Mouse (Mus musculus) megakaryocyte, adult 5-6 weeks (primary cell): ENCODE measurements around the gene Gm38431. TPM values are rescaled to one million over a fixed set of nuclear protein-coding genes. Genes with fewer than 3 reads are reported as not detected.
"Not testable (repeated sequence)": the region's sequence is repeated elsewhere in the genome, so short reads cannot be mapped to it uniquely, and the experiment has no call there.

ENCODE experiments used
- ATAC-seq: 2 replicates; pipeline ENCODE4 v1.8.0; 2016; ENCODE audit warnings: mild to moderate bottlenecking, inconsistent platforms; ENCODE audit not compliant: poor library complexity, severe bottlenecking
- total RNA-seq, 2 experiments: library from RNA; stranded (forward) in 1 of 2; stranded (reverse) in 1 of 2; fragments of 153-499, 151-499 nt in 1 of 2; fragments of 221-1000, 200-1000 nt in 1 of 2; gene quantifications; 2 replicates each; pipeline versions ENCODE4 v1.2.3 to v1.2.4; 2015 to 2017

The Gm38431 gene
- total RNA-seq, 2 experiments from 2014 or later, result 5.1 to 44.9 TPM

DNA sequence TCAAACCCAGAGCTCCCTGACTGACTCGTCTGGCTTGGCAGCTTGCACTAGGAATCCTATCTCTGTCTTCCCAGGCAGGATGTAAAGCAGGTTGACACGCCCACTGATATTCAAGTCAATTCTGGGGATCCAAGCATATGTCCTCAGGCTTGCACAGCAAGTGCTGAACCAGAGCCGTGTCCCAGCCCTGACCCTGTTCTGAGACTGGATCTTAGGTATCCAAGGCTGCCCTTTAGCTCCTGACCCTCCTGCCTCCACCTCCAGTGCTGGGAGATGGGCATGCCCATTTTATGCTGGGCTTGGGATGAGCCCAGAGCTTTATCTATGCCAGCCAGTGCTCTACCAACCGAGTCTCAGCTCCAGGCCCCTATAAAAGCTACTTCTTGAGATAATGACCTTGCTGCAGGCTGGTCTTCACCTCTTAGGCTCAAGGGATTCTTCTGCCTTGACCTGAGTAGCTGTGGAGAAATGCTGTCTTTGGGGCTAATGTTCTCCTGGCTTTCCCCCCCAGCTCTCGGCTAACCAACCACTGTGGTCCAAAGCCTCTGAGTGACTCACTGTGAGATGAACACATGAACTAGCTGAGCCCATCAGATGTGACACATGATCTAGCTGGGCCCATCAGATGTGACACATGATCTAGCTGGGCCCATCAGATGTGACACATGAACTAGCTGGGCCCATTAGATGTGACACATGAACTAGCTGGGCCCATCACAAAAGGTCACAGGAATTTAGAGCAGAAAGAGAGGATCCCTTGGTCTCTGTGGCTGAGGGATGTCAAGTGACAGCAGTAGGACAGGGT, 14.2 kb upstream of the Gm38431 start:
- no peak for ATAC-seq

DNA sequence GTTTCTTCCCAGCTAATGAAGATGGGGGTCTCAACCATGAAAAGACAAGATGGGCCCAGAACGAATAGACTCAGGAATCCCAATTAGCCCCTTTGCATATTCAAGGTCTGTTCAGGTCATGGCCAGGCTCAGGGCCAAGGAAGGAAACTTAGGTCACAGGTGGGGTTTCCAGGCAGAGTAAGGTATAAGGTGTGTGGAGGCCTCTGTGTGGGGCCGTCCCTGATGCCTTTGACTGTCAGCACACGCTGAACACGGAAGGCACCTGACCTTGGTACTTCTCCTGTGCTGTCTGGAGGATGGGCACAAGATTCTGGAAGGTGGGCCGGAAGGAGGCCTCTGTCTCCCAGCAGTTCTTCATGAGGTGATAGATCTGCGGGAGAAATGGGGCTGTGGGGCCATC, 13.0 kb upstream of the Gm38431 start:
- ATAC-seq, result no peak

DNA sequence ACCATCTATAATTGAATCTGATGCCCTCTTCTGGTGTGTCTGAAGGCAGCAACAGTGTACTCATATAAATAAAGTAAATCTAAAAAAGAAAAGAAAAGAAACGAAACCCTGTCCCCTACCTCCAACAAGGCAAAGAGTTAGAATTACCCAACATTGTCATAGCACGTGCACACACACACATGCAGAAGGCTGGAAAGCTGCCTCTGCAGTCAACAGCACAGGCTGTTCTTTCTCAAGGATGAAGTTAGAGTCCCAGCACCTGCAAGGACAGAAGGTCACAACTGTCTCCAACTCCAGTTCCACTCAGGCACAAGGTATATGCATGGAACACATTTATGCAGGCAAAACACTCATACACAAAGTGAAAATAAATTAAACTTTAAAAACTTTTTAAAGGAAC, 10.3 kb upstream of the Gm38431 start:
- no peak for ATAC-seq

DNA sequence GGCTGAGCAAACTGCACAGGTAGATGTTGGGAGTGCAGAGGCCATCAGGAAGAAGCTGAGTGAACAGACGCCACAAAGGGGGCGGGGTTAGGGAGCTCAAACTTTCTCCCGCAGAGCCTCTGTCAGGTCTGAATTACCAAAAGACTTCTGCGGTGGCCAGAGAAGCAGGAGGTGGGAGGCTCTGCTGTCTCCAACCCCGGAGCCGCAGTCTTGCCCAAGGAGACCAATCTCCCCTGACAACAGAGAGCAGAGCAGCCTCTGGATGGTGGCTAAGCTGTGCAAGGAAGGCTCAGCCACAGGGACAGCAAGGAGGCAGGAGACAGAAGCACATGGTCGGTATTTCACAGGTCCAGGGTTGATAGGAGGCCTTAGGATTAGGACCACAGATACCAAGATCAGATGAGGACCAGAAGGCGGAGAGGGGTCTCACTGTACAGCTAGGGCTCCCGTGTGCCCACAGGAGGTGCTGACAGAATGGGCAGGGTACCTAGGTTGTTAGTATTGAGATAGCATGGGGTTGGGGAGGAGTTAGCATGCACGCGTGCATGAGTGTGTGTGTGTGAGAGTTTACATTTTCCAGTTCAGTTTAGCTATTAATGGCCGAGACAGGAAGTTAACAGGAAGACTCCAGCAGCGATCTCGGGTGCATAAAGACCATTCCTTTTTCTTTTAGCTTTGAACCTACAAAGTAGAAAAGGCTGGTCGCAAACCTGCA, 8.8 kb upstream of the Gm38431 start:
- ATAC-seq, result peak; percentile 49

GRCm38 (mm10) chr9:21097793-21098192, 6.0 kb upstream of the Gm38431 start:
- ATAC-seq, result no peak

GRCm38 (mm10) chr9:21095958-21096357, 4.2 kb upstream of the Gm38431 start:
- no peak for ATAC-seq

DNA sequence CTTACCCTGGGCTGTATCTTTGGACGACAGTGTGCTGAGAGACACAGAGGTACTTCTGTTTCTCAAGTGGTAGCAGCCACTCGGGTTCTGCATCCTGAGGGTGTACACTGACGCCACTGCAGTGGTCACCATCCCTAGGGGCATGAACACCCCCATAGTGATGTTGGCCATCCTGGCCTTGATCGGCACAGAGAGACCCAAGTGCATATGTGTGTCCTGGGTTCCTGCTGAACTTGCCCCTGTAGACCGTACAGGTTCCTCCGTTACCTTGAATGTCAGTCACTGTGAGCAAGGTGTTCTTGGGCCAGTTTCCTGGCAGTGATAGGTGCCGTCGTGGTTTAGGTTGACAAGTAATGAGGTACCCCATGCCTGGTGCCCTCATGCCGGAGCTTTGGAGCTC, 1.6 kb upstream of the Gm38431 start:
- ATAC-seq, result no peak

GRCm38 (mm10) chr9:21090972-21091706, 658 bp downstream of the Gm38431 start:
- ATAC-seq, result no peak

DNA sequence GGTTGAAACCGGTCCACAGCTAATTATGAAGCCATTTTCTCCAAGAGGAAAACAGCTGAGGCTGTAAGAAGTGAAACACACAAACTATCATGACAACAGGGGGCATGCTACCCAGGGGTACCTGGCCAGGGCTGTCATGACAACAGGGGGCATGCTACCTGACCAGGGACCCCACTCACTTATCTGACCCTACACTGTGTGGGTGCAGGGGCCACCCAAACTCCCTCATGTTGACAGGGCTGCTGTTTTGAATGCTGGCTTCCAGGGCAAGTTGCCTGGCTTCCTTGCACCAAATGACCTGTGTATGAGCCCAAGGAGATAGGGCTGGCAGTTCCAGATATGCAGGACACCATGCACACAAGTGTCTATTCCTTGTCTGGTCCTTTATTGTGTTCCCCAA, 1.3 kb downstream of the Gm38431 start:
- ATAC-seq, result no peak

GRCm38 (mm10) chr9:21083324-21083723, 8.5 kb downstream of the Gm38431 start:
- no peak for ATAC-seq

DNA sequence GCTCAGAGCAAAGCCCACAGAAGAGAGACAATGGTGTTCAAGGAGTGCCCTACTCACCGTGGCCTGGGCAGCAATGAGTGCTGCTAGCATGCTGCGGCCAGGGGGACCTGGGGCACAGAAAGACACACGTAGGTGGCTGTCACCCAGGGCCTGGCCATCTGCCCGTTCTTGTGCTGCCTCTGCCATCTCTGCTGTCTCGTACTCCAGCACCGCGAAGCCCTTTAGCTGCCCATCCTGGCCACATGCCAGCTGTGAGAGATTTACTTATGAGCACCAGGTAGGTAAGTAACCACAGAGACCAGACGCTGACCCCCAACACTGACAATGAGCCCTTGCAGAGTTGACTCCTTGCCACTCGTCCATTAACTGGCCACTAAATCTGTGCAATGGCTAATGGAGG, 10.7 kb downstream of the Gm38431 start:
- ATAC-seq, result no peak

DNA sequence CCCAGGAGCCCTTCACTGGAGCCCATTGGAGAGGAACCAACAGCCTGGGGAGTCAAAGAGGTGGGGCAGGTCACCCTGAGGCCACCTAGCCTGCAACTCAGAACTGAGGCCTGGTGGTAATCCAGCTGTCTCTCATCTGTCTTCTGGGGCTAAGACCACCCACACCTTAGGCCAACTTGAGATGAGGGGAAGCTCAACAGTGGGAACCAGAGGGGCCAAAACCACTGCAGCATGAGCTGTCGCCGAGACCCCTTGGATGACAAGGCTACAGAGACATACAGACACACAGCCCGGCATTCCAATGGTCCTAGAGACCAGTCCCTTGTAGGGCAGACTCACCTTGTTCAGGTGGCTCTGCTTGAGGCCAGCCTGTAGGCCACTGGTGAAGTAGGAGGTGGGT, 16.2 kb downstream of the Gm38431 start:
- no peak for ATAC-seq

- no peak for ATAC-seq
Measured at GRCm38 (mm10) chr9:21074173-21074572, 17.6 kb downstream of the Gm38431 start.

DNA sequence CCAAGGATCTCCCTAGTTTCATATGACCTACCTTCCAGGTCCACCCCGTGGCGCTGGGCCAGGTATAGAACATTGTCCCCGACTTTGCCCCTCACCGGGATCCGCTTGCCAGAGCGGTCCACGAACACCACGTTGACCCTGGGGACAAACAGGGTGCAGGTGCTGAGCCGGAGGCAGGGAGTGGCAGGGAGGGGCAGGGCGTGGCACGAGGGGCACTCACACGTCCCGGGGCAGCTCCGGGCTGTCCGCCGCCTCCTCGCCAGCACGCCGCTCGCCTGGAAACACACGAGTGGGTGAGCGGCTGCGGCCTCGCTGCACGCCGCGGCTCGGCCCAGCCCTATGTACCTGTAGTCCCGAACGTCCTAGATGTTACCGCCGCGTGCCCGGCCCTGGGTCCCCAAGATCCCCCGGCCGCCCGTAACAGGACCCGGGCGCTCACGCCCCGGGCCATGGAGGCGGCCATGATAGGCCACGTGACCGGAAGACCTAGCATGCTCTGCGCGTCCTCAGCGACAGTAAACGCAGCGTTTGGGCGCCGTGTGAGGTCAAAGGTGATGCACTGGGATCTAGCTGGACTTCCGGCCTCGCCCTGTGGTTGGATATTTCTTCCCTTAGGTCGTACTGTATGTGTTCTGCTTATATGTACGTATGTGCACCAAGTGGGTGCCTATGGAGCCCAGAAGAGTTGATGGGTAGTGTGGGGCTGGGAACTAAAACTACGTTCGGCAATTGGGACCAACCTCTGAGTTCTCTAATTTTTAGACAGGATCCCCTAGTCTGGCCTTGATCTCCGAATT, 18.6 kb downstream of the Gm38431 start, which contains the start of the genes Gm49373 and Fdx1l:
TSS of gene Gm49373 (minus strand) at position 53 of the 797 bp plus-strand sequence.
TSS of gene Fdx1l (minus strand) at position 571 of the 797 bp plus-strand sequence.
- ATAC-seq, result peak; percentile 98

GRCm38 (mm10) chr9:21072641-21073040, 19.2 kb downstream of the Gm38431 start:
- no peak for ATAC-seq

DNA sequence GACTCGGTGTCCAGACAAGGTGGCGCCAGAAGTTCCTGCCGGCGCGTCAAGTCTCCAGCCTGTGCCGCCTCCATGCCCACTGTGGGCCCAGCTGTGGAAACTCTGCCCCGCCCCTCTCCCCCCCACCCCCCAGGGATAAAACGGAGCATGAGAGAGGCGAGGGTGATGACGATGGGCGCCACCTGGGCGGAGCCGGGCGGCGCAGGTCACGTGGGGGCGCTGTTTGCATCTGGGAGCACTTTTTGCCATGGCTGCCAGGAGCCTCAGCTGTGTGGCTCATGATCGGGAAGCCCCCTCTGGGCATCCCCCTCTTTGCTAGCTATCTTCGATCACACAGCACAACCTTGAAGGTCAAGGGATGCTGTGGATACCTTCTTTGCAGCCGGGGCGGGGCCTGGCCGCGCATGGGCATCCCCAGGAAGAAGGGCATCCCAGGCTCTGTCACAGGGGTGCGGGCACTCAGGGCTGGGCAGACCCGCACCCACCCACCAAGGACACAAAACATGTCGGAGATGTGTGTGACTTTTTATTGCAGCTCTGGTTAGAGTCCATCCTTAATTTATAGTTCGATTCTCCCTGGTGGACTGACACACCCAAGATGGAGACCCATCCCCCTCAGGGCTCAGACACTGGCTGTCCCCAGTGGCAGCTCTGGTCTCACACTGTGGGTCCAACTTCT, 24.7 kb downstream of the Gm38431 start, which contains the start of gene Zglp1:
TSS of gene Zglp1 (minus strand) at position 88 of the 679 bp plus-strand sequence.
- ATAC-seq, result no peak

DNA sequence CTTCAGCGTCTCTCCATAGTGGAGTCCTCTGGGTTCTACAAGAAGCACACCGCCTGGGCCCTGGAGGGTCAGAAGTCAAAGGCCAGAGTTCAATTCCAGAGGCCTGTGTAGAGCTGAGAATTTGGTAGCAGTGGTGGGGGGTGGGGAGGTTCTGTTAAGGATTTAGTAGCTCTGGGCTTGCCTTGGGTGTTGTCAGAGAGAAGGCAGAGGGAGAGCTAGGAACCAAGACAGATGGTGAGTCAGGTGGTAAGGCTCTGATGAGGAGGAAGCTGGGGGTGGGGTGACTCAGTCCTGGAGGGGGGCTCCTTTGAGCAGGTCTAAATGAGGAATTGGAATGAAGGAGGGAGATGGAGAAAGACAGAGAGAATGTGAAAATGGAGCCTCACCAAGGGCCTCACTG, 28.9 kb downstream of the Gm38431 start:
- no peak for ATAC-seq

- no peak for ATAC-seq
Measured at GRCm38 (mm10) chr9:21051578-21051977, 40.2 kb downstream of the Gm38431 start.

GRCm38 (mm10) chr9:21045235-21045634, 46.6 kb downstream of the Gm38431 start:
- ATAC-seq, result no peak

GRCm38 (mm10) chr9:21044785-21045184, 47.0 kb downstream of the Gm38431 start:
- not testable (repeated sequence) for ATAC-seq
